ENCODE assay signal across 9 mouse cellular contexts in the genomic region with DNA sequence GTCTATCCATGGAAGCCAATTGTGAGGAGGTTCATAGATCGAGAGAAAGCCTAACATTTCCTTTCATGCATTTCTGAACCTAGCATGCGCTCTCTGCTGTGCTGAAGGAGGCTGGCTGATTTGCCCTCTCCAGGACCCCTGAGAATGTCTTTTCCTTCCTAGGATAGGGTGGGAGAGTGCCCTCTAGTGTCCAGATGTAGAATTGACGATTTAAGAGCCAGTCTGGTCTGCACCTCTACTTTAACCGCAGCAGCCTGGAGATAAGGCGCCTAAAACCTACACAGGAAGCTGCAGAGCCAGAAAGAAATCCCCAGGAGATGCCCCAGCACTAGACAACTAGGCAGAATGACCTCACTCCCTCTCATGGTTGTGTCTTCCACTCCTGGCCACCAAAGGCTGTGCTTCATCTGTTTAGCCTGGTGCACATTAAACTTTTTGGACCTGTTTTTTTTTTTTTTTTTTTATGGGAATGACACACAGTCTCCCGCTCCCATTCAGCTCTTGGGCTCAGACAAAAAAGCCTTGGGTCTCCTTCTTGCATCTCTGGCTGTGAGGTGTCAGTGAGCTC. TPM values are rescaled to one million over a fixed set of nuclear protein-coding genes. Genes with fewer than 3 reads are reported as not detected.
DNase-seq lines count a peak whose midpoint lies in the region; ATAC-seq and TF ChIP-seq lines count a peak whose summit lies in the region.
"Had no signal": no experiment of that assay in that cellular context is flagged by ENCODE, and none has a peak within 500 bp of the region (broad histone marks: within the 10 kb centered on the region; RNA-seq: fewer than 3 reads in every experiment).

No protein-coding gene starts in this region.

- H3K27ac ChIP-seq in left cerebral cortex, adult 2 months: peak overlapping the region; percentile 1; the same call in 1 of the 2 replicates
- no peak overlapping the region for H3K27ac ChIP-seq in lung, postnatal 0 days (ENCODE audit: low read length)
- peak overlapping the region; percentile 94; the same call in 1 of the 2 replicates for H3K27ac ChIP-seq in stomach, embryonic 16.5 days (ENCODE audit: low read length)

- H3K4me2 ChIP-seq in lung, postnatal 0 days (replicated peaks; ENCODE audit: low read depth, low read length): no peak overlapping the region
- no peak overlapping the region for H3K4me2 ChIP-seq in stomach, embryonic 16.5 days (ENCODE audit: low read depth, low read length)

- ATAC-seq in lung, postnatal 0 days: no peak
- no peak for ATAC-seq in stomach, embryonic 16.5 days (ENCODE audit: insufficient read depth, low FRiP score)

- peaks cover 23% of the 10 kb centered on the region for H3K4me1 ChIP-seq in lung, postnatal 0 days (ENCODE audit: insufficient read depth, low read depth, low read length)
- peaks cover 29% of the 10 kb centered on the region for H3K4me1 ChIP-seq in stomach, embryonic 16.5 days (ENCODE audit: control insufficient read depth, insufficient read depth, low read length)

- H3K27me3 ChIP-seq in lung, postnatal 0 days (replicated peaks; ENCODE audit: insufficient read depth, low read length): no peaks in the 10 kb centered on the region
- H3K27me3 ChIP-seq in stomach, embryonic 16.5 days (ENCODE audit: control insufficient read depth, insufficient read depth, low read length): peaks cover 11% of the 10 kb centered on the region

- TF ChIP-seq CTCF in left cerebral cortex, adult 2 months (IDR thresholded peaks at IDR 0.05): peak; percentile 88
- peak; percentile 87 for TF ChIP-seq CTCF in lung, postnatal 0 days (IDR thresholded peaks at IDR 0.05)

- no peaks in the 10 kb centered on the region for H3K9me3 ChIP-seq in lung, postnatal 0 days (ENCODE audit: low read length)
- H3K9me3 ChIP-seq in stomach, embryonic 16.5 days (replicated peaks; ENCODE audit: control insufficient read depth, low read length): no peaks in the 10 kb centered on the region

- no peak overlapping the region for H3K9ac ChIP-seq in lung, postnatal 0 days (replicated peaks; ENCODE audit: low read depth)
- H3K9ac ChIP-seq in stomach, embryonic 16.5 days (ENCODE audit: low read length): no peak overlapping the region

- no peaks in the 10 kb centered on the region for H3K36me3 ChIP-seq in lung, postnatal 0 days (ENCODE audit: insufficient read depth, low read length)
- H3K36me3 ChIP-seq in stomach, embryonic 16.5 days (ENCODE audit: control insufficient read depth, insufficient read depth, low read length): no peaks in the 10 kb centered on the region

- intact Hi-C loops in left cerebral cortex, adult 2 months (cut with DNase I): loop anchor here (5.0 kb wide), 2 partner anchors 81 to 231 kb away; a partner anchor contains a TSS
- intact Hi-C loops in left cerebral cortex, postnatal 10 days (cut with DNase I): no loop called here

- WGBS in lung, postnatal 0 days: 11% methylated on average over 6 of the region's 6 CpGs
- WGBS in stomach, embryonic 16.5 days: 11% methylated on average over 6 of the region's 6 CpGs

- no peak for TF ChIP-seq EP300 in lung, postnatal 0 days (IDR thresholded peaks at IDR 0.05)

- H3K4me3 ChIP-seq in left cerebral cortex, adult 2 months: no peak overlapping the region
- H3K4me3 ChIP-seq in lung, postnatal 0 days (ENCODE audit: low read depth, low read length): no peak overlapping the region
- H3K4me3 ChIP-seq in stomach, embryonic 16.5 days (replicated peaks; ENCODE audit: low read length): no peak overlapping the region

- DNase-seq in left cerebral cortex, adult 2 months (ENCODE audit: extremely low spot score in 1 of 2, low spot score in 2 of 2): peak; percentile 51 to 57
- DNase-seq in left cerebral cortex, postnatal 10 days (ENCODE audit: extremely low spot score in 1 of 2, low spot score in 2 of 2): no peak
- peak; percentile 87 for DNase-seq in MEL-GATA-1-ER (ENCODE audit: extremely low read depth, low read depth)
- peak; percentile 59 to 67 for DNase-seq in cerebellum, postnatal 25 days
- peak; percentile 93 for DNase-seq in hindlimb bud, embryonic 11.5 days (ENCODE audit: extremely low spot score, low read depth, low spot score)
- peak; percentile 75 for DNase-seq in lung, postnatal 0 days (ENCODE audit: low spot score)
- no peak for DNase-seq in gastrocnemius, postnatal 10 days

RNA-seq across cellular contexts. Expression of a gene that starts 2.4 kb away (rescaled TPM):
- total RNA-seq in left cerebral cortex, adult 2 months (2021): 10 to 100 TPM; 35.7 to 42.4 TPM
- 10 to 100 TPM; 19.8 to 20.2 TPM for total RNA-seq in left cerebral cortex, postnatal 10 days (2021)
- polyA plus RNA-seq in lung, postnatal 0 days (2015; fragmentation: Nextera tagmentation; extraction: Ambion mirVana): 69.9 and 73.1 TPM in 2 replicates
- polyA plus RNA-seq in stomach, embryonic 16.5 days (2015; fragmentation: Nextera tagmentation; extraction: Ambion mirVana): 43.9 and 51.8 TPM in 2 replicates
- total RNA-seq in gastrocnemius, postnatal 10 days (2021): 10 to 100 TPM; 11.4 to 12.1 TPM

RNA-seq across cellular contexts. Expression of a gene that starts 7.6 kb away (rescaled TPM):
- 100 to 1,000 TPM; 146 to 208 TPM for total RNA-seq in left cerebral cortex, adult 2 months (2021)
- 100 to 1,000 TPM in 1 of 2 experiments, 10 to 100 TPM in 1; 59.5 to 126 TPM for total RNA-seq in left cerebral cortex, postnatal 10 days (2021)
- 11.8 and 18.6 TPM in 2 replicates for polyA plus RNA-seq in lung, postnatal 0 days (2015; fragmentation: Nextera tagmentation; extraction: Ambion mirVana)
- 18.7 and 20.3 TPM in 2 replicates for polyA plus RNA-seq in stomach, embryonic 16.5 days (2015; fragmentation: Nextera tagmentation; extraction: Ambion mirVana)
- under 1 TPM; 0.35 to 0.70 TPM for total RNA-seq in gastrocnemius, postnatal 10 days (2021)

RNA-seq across cellular contexts. Expression of a gene that starts 26.4 kb away (rescaled TPM):
- total RNA-seq in left cerebral cortex, adult 2 months (2021): 10 to 100 TPM; 70.2 to 76.3 TPM
- 10 to 100 TPM; 63.4 to 67.0 TPM for total RNA-seq in left cerebral cortex, postnatal 10 days (2021)
- polyA plus RNA-seq in lung, postnatal 0 days (2015; fragmentation: Nextera tagmentation; extraction: Ambion mirVana): not detected in 2 replicates
- 0.06 TPM in 1 of 2 replicates, not detected in the other for polyA plus RNA-seq in stomach, embryonic 16.5 days (2015; fragmentation: Nextera tagmentation; extraction: Ambion mirVana)
- not detected for total RNA-seq in gastrocnemius, postnatal 10 days (2021)
- total RNA-seq: heart, postnatal 36 days had no signal

RNA-seq across cellular contexts. Expression of a gene that starts 27.8 kb away (rescaled TPM):
- total RNA-seq in left cerebral cortex, adult 2 months (2021): 1 to 10 TPM; 8.7 to 10.0 TPM
- total RNA-seq in left cerebral cortex, postnatal 10 days (2021): 1 to 10 TPM; 5.4 to 6.9 TPM
- 5.8 and 6.4 TPM in 2 replicates for polyA plus RNA-seq in lung, postnatal 0 days (2015; fragmentation: Nextera tagmentation; extraction: Ambion mirVana)
- 0.57 and 9.3 TPM in 2 replicates for polyA plus RNA-seq in stomach, embryonic 16.5 days (2015; fragmentation: Nextera tagmentation; extraction: Ambion mirVana)
- total RNA-seq in gastrocnemius, postnatal 10 days (2021): 100 to 1,000 TPM; 585 to 712 TPM

RNA-seq across cellular contexts. Expression of a gene that starts 30.4 kb away (rescaled TPM):
- under 1 TPM in 1 of 2 experiments, not detected in 1; 0.51 TPM for total RNA-seq in left cerebral cortex, adult 2 months (2021)
- 1 to 10 TPM in 1 of 2 experiments, under 1 TPM in 1; 0.61 to 1.1 TPM for total RNA-seq in left cerebral cortex, postnatal 10 days (2021)
- polyA plus RNA-seq in lung, postnatal 0 days (2015; fragmentation: Nextera tagmentation; extraction: Ambion mirVana): 0.12 TPM in 1 of 2 replicates, not detected in the other
- polyA plus RNA-seq in stomach, embryonic 16.5 days (2015; fragmentation: Nextera tagmentation; extraction: Ambion mirVana): 0.15 TPM in 1 of 2 replicates, not detected in the other
- under 1 TPM; 0.28 to 0.77 TPM for total RNA-seq in gastrocnemius, postnatal 10 days (2021)

Comparison
In these comparisons a context has a peak if more than half of its experiments do, and no peak if none do; other contexts are left out.
1. DNase-seq: peak in left cerebral cortex, adult 2 months (2 of 2), MEL-GATA-1-ER (single experiment), cerebellum, postnatal 25 days (2 of 2), hindlimb bud, embryonic 11.5 days (single experiment) and lung, postnatal 0 days (single experiment); none in left cerebral cortex, postnatal 10 days (0 of 2) and gastrocnemius, postnatal 10 days (single experiment).
2. RNA of a gene that starts 7.6 kb away (total RNA-seq): 146 to 208 TPM in left cerebral cortex, adult 2 months and 59.5 to 126 TPM in left cerebral cortex, postnatal 10 days; 0.35 to 0.70 TPM in gastrocnemius, postnatal 10 days; every median in the first group is over 10 times any median in the second.
3. RNA of a gene that starts 26.4 kb away (total RNA-seq): 70.2 to 76.3 TPM in left cerebral cortex, adult 2 months and 63.4 to 67.0 TPM in left cerebral cortex, postnatal 10 days; not detected in gastrocnemius, postnatal 10 days; every median in the first group is over 10 times any median in the second.